Mouse (Mus musculus): ENCODE data around the gene Pfdn5. TPM values are rescaled to one million over a fixed set of nuclear protein-coding genes. Genes with fewer than 3 reads are reported as not detected.

The Pfdn5 gene
- total and polyA plus RNA-seq, 2 experiments from 2014 or later: 145 to 525 TPM

DNA sequence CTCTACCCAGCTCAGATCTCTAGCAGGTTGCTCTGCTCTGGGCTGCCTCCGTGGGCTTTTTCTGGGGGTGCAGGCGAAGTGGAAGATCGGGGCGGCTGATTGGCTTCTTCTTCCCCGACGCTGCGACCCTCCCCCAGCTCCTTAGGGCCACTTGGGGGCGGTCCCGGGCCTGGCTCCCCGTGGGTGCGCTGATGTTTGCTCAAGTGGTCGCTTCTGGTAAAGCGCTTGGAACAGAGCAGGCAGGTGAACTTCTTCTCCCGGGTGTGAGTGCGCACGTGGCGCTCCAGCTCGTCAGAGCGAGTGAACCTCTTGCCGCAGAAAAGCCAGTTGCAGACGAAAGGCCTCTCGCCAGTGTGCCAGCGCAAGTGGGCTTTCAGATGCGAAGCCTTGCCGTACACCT, 32.2 kb downstream of the Pfdn5 start:
- ATAC-seq (ENCODE audit: low FRiP score) (no peak), DNase-seq (ENCODE audit: low spot score) (no peak)
- Histone ChIP-seq H3K9ac (replicated peaks; ENCODE audit: low read length, poor library complexity, severe bottlenecking) (0 out of 2 replicates have a peak overlapping the region, but pooled peaks have one; percentile 3), H3K9me3 (ENCODE audit: low read length) (no peaks in the 10 kb centered on the region), H3K4me2 (ENCODE audit: low read depth, low read length, poor library complexity, severe bottlenecking) (peak overlapping the region; percentile 43), H3K27ac (ENCODE audit: low read depth, low read length) (no peak overlapping the region), H3K36me3 (ENCODE audit: insufficient read depth, low read length) (no peaks in the 10 kb centered on the region), H3K27me3 (ENCODE audit: insufficient read depth, low read length) (peaks cover 39% of the 10 kb centered on the region), H3K4me1 (ENCODE audit: insufficient read depth, low read length) (peaks cover 10% of the 10 kb centered on the region), H3K4me3 (ENCODE audit: low read depth, low read length) (peak overlapping the region; percentile 25)
- WGBS: 6% methylated on average over 23 of the region's 25 CpGs
- TF ChIP-seq CTCF (IDR thresholded peaks at IDR 0.05): peak; percentile 26; the same call in 1 of the 2 replicates

DNA sequence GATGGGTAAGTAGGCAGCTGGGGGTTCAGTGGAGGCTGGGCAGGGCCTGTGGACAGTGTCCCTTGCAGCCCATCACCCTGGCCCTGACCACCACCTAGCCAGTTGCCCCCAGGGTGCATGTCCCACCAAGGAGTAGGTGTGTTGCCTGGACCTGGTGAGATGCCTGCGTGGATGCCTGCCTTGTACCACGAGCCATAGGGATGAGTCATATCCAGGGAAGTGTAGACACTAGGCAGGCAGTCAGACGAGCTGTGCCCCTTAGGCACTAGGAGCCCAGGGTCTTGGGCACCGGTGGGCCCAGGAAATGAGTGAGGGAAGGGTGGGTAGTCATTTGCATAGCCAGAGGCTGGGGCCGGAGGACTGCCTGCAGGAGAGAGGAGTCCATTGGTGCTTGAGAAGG, 32.9 kb downstream of the Pfdn5 start:
- no peak overlapping the region for H3K4me2 ChIP-seq (ENCODE audit: low read depth, low read length, poor library complexity, severe bottlenecking)
- peaks cover 10% of the 10 kb centered on the region for H3K4me1 ChIP-seq (ENCODE audit: insufficient read depth, low read length)
- H3K9ac ChIP-seq (replicated peaks; ENCODE audit: low read length, poor library complexity, severe bottlenecking): no peak overlapping the region
- no peaks in the 10 kb centered on the region for H3K36me3 ChIP-seq (ENCODE audit: insufficient read depth, low read length)
- ATAC-seq (ENCODE audit: low FRiP score): no peak
- no peak overlapping the region for H3K4me3 ChIP-seq (ENCODE audit: low read depth, low read length)
- H3K27me3 ChIP-seq (ENCODE audit: insufficient read depth, low read length): peaks cover 39% of the 10 kb centered on the region
- H3K27ac ChIP-seq (ENCODE audit: low read depth, low read length): no peak overlapping the region
- no peak for TF ChIP-seq CTCF (IDR thresholded peaks at IDR 0.05)
- 26% methylated on average over 5 of the region's 5 CpGs for WGBS
- DNase-seq (ENCODE audit: low spot score): no peak
- no peaks in the 10 kb centered on the region for H3K9me3 ChIP-seq (ENCODE audit: low read length)

- Histone ChIP-seq H3K4me2 (ENCODE audit: low read depth, low read length, poor library complexity, severe bottlenecking) (peak overlapping the region; percentile 28), H3K9me3 (ENCODE audit: low read length) (no peaks in the 10 kb centered on the region), H3K27me3 (ENCODE audit: insufficient read depth, low read length) (peaks cover 20% of the 10 kb centered on the region), H3K4me1 (ENCODE audit: insufficient read depth, low read length) (peaks cover 4% of the 10 kb centered on the region; the same call in 1 of the 2 replicates), H3K27ac (ENCODE audit: low read depth, low read length) (no peak overlapping the region), H3K9ac (replicated peaks; ENCODE audit: low read length, poor library complexity, severe bottlenecking) (no peak overlapping the region), H3K36me3 (ENCODE audit: insufficient read depth, low read length) (no peaks in the 10 kb centered on the region), H3K4me3 (ENCODE audit: low read depth, low read length) (no peak overlapping the region)
- ATAC-seq (ENCODE audit: low FRiP score): no peak
- no peak for DNase-seq (ENCODE audit: low spot score)
- WGBS: 8% methylated on average over 13 of the region's 14 CpGs
- no peak for TF ChIP-seq CTCF (IDR thresholded peaks at IDR 0.05)
Measured at GRCm38 (mm10) chr15:102362648-102363047, 36.7 kb downstream of the Pfdn5 start.

GRCm38 (mm10) chr15:102364678-102365077, 38.8 kb downstream of the Pfdn5 start:
- Histone ChIP-seq H3K9ac (replicated peaks; ENCODE audit: low read length, poor library complexity, severe bottlenecking) (no peak overlapping the region), H3K27ac (ENCODE audit: low read depth, low read length) (no peak overlapping the region), H3K4me2 (ENCODE audit: low read depth, low read length, poor library complexity, severe bottlenecking) (no peak overlapping the region), H3K4me3 (ENCODE audit: low read depth, low read length) (no peak overlapping the region), H3K9me3 (ENCODE audit: low read length) (no peaks in the 10 kb centered on the region), H3K27me3 (ENCODE audit: insufficient read depth, low read length) (peaks cover 6% of the 10 kb centered on the region; the same call in 1 of the 2 replicates), H3K36me3 (ENCODE audit: insufficient read depth, low read length) (no peaks in the 10 kb centered on the region), H3K4me1 (ENCODE audit: insufficient read depth, low read length) (no peaks in the 10 kb centered on the region)
- no peak for TF ChIP-seq CTCF (IDR thresholded peaks at IDR 0.05)
- 100% methylated on average over 1 of the region's 1 CpGs for WGBS
- ATAC-seq (ENCODE audit: low FRiP score) (no peak), DNase-seq (ENCODE audit: low spot score) (no peak)

DNA sequence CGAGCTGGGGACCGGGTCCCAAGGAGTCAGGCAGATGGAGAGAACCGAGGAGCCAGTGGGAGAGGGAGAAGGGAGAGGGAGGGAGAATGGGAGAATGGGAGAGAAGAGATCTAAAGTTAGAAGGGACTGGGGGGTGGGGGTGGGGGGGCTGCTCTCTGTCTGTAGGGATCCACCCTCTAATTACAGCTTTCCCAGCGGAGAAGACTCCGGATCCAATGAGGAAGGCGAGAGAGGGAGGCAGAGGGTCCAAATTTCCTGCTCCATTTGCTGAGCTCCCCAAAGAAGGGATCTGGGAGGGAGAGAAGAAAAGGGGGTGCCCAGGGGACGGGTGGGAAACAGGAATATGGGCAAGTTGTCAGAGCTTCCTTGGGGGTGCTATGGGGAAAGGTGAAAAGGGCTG, 40.3 kb downstream of the Pfdn5 start:
- no peaks in the 10 kb centered on the region for H3K36me3 ChIP-seq (ENCODE audit: insufficient read depth, low read length)
- H3K27me3 ChIP-seq (ENCODE audit: insufficient read depth, low read length): peaks cover 15% of the 10 kb centered on the region
- WGBS: 7% methylated on average over 7 of the region's 7 CpGs
- no peaks in the 10 kb centered on the region for H3K4me1 ChIP-seq (ENCODE audit: insufficient read depth, low read length)
- ATAC-seq (ENCODE audit: low FRiP score) (no peak), DNase-seq (ENCODE audit: low spot score) (no peak)
- H3K27ac ChIP-seq (ENCODE audit: low read depth, low read length): no peak overlapping the region
- H3K4me3 ChIP-seq (ENCODE audit: low read depth, low read length): peak overlapping the region; percentile 27; the same call in 1 of the 2 replicates
- H3K9me3 ChIP-seq (ENCODE audit: low read length): no peaks in the 10 kb centered on the region
- no peak overlapping the region for H3K9ac ChIP-seq (replicated peaks; ENCODE audit: low read length, poor library complexity, severe bottlenecking)
- peak overlapping the region; percentile 48; the same call in 1 of the 2 replicates for H3K4me2 ChIP-seq (ENCODE audit: low read depth, low read length, poor library complexity, severe bottlenecking)
- no peak for TF ChIP-seq CTCF (IDR thresholded peaks at IDR 0.05)

DNA sequence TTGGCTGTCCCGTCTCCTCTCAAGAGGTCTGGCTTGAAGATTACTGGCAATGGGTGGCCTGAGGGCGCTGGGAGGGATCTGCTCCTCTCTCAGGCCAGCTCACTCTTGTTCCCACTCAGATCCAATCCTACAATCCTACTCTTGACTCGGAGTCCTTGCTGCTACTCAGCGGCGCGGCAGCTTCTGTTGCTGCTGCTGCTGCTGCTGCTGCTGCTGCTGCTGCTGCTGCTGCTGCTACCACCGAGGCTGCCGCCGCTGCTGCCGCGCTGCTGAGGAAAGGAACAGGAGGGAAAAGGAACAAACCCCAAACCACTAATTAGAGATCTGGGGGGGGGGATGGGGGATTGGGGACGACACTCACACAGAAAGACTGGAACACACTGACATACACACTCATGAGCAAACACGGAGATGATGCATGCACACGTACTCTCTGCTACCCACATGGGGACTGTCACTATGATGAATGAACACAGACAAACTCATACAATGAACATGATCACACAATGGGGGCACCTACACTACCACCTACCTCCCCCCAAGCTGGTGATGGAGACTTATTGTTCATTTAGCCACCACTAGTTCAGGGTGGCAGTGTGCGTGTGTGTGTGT, 40.9 kb downstream of the Pfdn5 start, which contains the start of gene Sp7:
TSS of gene Sp7 (minus strand) at position 450 of the 612 bp plus-strand sequence.
- no peaks in the 10 kb centered on the region for H3K4me1 ChIP-seq (ENCODE audit: insufficient read depth, low read length)
- H3K9ac ChIP-seq (replicated peaks; ENCODE audit: low read length, poor library complexity, severe bottlenecking): no peak within 1 kb of the TSS
- peaks cover 17% of the 10 kb centered on the region for H3K27me3 ChIP-seq (ENCODE audit: insufficient read depth, low read length)
- 7% methylated on average over 15 of the region's 15 CpGs for WGBS
- H3K27ac ChIP-seq (ENCODE audit: low read depth, low read length): no peak within 1 kb of the TSS
- no peak for TF ChIP-seq CTCF (IDR thresholded peaks at IDR 0.05)
- peak; percentile 23; the same call in 1 of the 2 replicates for ATAC-seq (ENCODE audit: low FRiP score)
- no peaks in the 10 kb centered on the region for H3K36me3 ChIP-seq (ENCODE audit: insufficient read depth, low read length)
- H3K9me3 ChIP-seq (ENCODE audit: low read length): no peaks in the 10 kb centered on the region
- H3K4me3 ChIP-seq (ENCODE audit: low read depth, low read length): peak within 1 kb of the TSS; percentile 27
- DNase-seq (ENCODE audit: low spot score): peak; percentile 15
- peak within 1 kb of the TSS; percentile 48 for H3K4me2 ChIP-seq (ENCODE audit: low read depth, low read length, poor library complexity, severe bottlenecking)
